Mouse (Mus musculus): ENCODE data around the gene Sash3. TPM values are rescaled to one million over a fixed set of nuclear protein-coding genes. Genes with fewer than 3 reads are reported as not detected.

The Sash3 gene
- total RNA-seq (2014; rRNA removed) = 0.83 and 1.5 TPM in 2 replicates
- polyA plus RNA-seq (2012; rRNA removed) = 0.72 and 1.4 TPM in 2 replicates

DNA sequence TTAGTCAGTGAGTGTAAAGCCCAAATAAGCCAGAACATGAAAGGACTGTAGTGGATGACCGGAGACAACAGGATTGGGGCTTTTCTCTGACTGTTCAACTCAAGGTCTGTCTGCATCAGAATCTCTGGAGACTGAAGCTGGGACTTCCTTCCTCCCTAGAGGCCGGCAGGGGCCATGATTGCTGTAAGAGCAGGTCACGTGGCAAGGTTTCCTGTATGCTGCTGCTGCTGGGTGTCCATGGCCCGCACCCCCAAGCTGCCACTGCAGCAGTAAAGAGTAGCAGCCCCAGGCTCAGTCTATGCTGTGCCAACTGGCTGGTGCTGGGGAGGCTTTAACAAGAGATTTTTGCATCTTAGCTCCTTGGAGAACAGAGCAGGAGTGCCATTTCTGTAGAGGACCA, at the start of gene Sash3:
Gene Sash3 (plus strand): TSS at position 175 of the 400 bp plus-strand sequence.
- WGBS = 87% methylated on average over 4 of the region's 4 CpGs
- Histone ChIP-seq H3K27ac (replicated peaks; ENCODE audit: insufficient read depth, low read depth, low read length) (no peak within 1 kb of the TSS), H3K36me3 (ENCODE audit: control insufficient read depth, insufficient read depth, low read length) (no peaks in the 10 kb centered on the region), H3K4me1 (ENCODE audit: control insufficient read depth, insufficient read depth, low read length) (no peaks in the 10 kb centered on the region), H3K9ac (ENCODE audit: low read depth, low read length) (no peak within 1 kb of the TSS), H3K79me2 (ENCODE audit: control insufficient read depth, insufficient read depth, low read length) (no peaks in the 10 kb centered on the region), H3K4me3 (ENCODE audit: insufficient read depth, low read depth, low read length) (peak within 1 kb of the TSS; percentile 3; the same call in 1 of the 2 replicates), H3K27me3 (ENCODE audit: control insufficient read depth, insufficient read depth, low read length) (no peaks in the 10 kb centered on the region)
- DNase-seq (ENCODE audit: extremely low read depth, low read depth, low spot score) = no peak
- no peak for TF ChIP-seq POLR2A (IDR thresholded peaks at IDR 0.05; ENCODE audit: extremely low read depth, insufficient read depth, low read length)
- no peak for TF ChIP-seq CTCF (IDR thresholded peaks at IDR 0.05; ENCODE audit: low read depth, low read length)

DNA sequence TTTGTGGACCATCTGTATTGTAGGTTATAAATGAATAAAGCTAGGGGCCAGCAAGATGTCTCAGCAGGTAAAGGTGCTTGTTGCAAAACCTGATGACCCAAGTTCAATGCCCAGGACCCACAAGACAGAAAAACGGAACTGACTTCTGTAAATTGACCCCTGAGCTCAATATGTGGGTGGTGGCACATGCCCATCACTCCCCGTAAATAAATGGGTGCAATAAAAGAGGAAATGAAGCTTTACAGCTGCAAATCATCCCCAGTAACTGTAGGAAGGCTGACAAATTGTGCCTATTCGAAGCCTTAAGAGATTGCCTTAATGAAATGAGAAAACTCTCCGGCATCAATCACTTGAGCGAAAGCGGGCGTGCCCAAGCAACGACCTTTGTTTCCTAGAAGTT, 49.7 kb upstream of the Sash3 start:
- TF ChIP-seq POLR2A (IDR thresholded peaks at IDR 0.05; ENCODE audit: extremely low read depth, insufficient read depth, low read length) (no peak), CTCF (IDR thresholded peaks at IDR 0.05; ENCODE audit: low read depth, low read length) (no peak)
- no peak for DNase-seq (ENCODE audit: extremely low read depth, low read depth, low spot score)
- H3K27ac ChIP-seq (replicated peaks; ENCODE audit: insufficient read depth, low read depth, low read length) = no peak overlapping the region
- no peak overlapping the region for H3K9ac ChIP-seq (ENCODE audit: low read depth, low read length)
- no peaks in the 10 kb centered on the region for H3K79me2 ChIP-seq (ENCODE audit: control insufficient read depth, insufficient read depth, low read length)
- H3K4me1 ChIP-seq (ENCODE audit: control insufficient read depth, insufficient read depth, low read length) = no peaks in the 10 kb centered on the region
- H3K36me3 ChIP-seq (ENCODE audit: control insufficient read depth, insufficient read depth, low read length) = no peaks in the 10 kb centered on the region
- no peaks in the 10 kb centered on the region for H3K27me3 ChIP-seq (ENCODE audit: control insufficient read depth, insufficient read depth, low read length)
- H3K4me3 ChIP-seq (ENCODE audit: insufficient read depth, low read depth, low read length) = no peak overlapping the region
- WGBS = 74% methylated on average over 8 of the region's 8 CpGs

DNA sequence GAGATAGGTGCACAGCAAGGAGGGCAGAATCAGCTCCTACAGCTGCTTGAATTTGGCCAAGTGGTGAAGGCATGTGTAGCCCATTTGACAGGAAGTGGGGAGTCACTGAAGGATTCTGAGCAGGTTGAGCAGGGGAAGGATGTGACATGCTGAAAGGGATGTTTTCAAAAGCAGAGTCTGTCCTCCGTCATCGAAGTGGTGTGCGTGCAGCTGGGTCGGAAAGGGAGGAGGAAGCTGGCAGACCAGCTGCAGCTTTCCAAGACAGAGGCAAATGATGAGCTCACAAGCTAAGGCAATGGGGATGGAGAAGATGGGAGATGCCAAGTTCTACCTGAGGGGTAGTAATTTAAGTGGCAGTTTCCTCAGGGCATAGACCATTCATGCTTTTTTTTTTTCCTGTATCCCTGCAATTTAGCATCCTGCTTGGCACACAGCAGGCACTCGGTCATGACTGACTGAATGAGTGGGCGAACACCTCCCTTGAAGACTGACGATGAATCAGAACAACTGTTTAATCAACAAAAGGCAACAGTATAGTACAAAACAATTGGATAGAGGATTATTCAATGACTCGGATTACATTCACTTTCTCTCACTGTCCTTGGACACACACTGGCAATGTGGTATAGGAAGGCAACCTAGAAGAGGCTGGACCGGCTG, 47.6 kb upstream of the Sash3 start:
- no peak overlapping the region for H3K27ac ChIP-seq (replicated peaks; ENCODE audit: insufficient read depth, low read depth, low read length)
- WGBS = 78% methylated on average over 9 of the region's 9 CpGs
- TF ChIP-seq POLR2A (IDR thresholded peaks at IDR 0.05; ENCODE audit: extremely low read depth, insufficient read depth, low read length) = no peak
- no peak for TF ChIP-seq CTCF (IDR thresholded peaks at IDR 0.05; ENCODE audit: low read depth, low read length)
- no peaks in the 10 kb centered on the region for H3K36me3 ChIP-seq (ENCODE audit: control insufficient read depth, insufficient read depth, low read length)
- H3K27me3 ChIP-seq (ENCODE audit: control insufficient read depth, insufficient read depth, low read length) = no peaks in the 10 kb centered on the region
- DNase-seq (ENCODE audit: extremely low read depth, low read depth, low spot score) = no peak
- H3K4me3 ChIP-seq (ENCODE audit: insufficient read depth, low read depth, low read length) = no peak overlapping the region
- no peaks in the 10 kb centered on the region for H3K79me2 ChIP-seq (ENCODE audit: control insufficient read depth, insufficient read depth, low read length)
- H3K9ac ChIP-seq (ENCODE audit: low read depth, low read length) = no peak overlapping the region
- no peaks in the 10 kb centered on the region for H3K4me1 ChIP-seq (ENCODE audit: control insufficient read depth, insufficient read depth, low read length)

DNA sequence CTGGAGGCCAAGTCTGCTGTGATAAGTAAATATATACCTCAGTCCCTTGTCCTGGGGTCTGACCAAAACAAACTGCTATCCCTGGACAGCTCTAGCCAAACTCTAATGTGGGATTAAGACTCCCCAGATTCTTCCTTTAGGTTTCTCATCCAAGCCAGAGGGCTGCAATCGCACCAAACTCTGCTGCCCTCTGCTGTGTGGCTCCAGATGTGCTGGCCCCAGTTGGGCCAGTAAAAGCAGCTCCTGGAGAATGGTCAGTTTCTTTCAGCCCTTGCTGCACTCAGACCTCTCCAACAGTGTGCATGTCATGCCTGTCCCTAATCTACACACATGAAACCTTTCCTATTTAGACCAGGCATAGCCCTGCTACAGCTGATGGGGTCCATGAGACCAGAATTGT, 46.4 kb upstream of the Sash3 start:
- Histone ChIP-seq H3K27ac (replicated peaks; ENCODE audit: insufficient read depth, low read depth, low read length) (no peak overlapping the region), H3K4me1 (ENCODE audit: control insufficient read depth, insufficient read depth, low read length) (no peaks in the 10 kb centered on the region), H3K36me3 (ENCODE audit: control insufficient read depth, insufficient read depth, low read length) (no peaks in the 10 kb centered on the region), H3K9ac (ENCODE audit: low read depth, low read length) (no peak overlapping the region), H3K79me2 (ENCODE audit: control insufficient read depth, insufficient read depth, low read length) (no peaks in the 10 kb centered on the region), H3K4me3 (ENCODE audit: insufficient read depth, low read depth, low read length) (no peak overlapping the region), H3K27me3 (ENCODE audit: control insufficient read depth, insufficient read depth, low read length) (no peaks in the 10 kb centered on the region)
- WGBS = 47% methylated on average over 1 of the region's 1 CpGs
- no peak for DNase-seq (ENCODE audit: extremely low read depth, low read depth, low spot score)
- TF ChIP-seq CTCF (IDR thresholded peaks at IDR 0.05; ENCODE audit: low read depth, low read length) = peak; percentile 57
- TF ChIP-seq POLR2A (IDR thresholded peaks at IDR 0.05; ENCODE audit: extremely low read depth, insufficient read depth, low read length) = no peak

DNA sequence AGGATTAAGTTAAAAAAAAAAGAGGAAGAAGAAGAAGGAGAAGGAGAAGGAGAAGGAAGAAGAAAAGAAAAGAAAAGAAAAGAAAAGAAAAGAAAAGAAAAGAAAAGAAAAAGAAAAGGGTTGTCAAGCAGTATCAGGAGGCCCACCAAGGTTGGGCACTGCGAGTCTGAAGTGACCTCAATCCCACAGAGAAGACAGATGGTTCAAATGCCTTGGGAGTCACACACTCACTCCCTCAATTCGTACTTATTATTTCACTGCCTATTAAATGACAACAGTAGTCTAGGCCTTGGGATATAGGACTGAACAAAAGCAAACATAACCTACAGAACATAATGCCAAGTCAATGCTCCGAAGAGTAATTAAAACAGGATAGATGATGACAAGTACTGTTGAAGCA, 43.0 kb upstream of the Sash3 start:
- DNase-seq (ENCODE audit: extremely low read depth, low read depth, low spot score) = no peak
- H3K4me1 ChIP-seq (ENCODE audit: control insufficient read depth, insufficient read depth, low read length) = no peaks in the 10 kb centered on the region; the same call in 1 of the 2 replicates
- no peak for TF ChIP-seq POLR2A (IDR thresholded peaks at IDR 0.05; ENCODE audit: extremely low read depth, insufficient read depth, low read length)
- TF ChIP-seq CTCF (IDR thresholded peaks at IDR 0.05; ENCODE audit: low read depth, low read length) = no peak
- no peaks in the 10 kb centered on the region for H3K36me3 ChIP-seq (ENCODE audit: control insufficient read depth, insufficient read depth, low read length)
- H3K27me3 ChIP-seq (ENCODE audit: control insufficient read depth, insufficient read depth, low read length) = no peaks in the 10 kb centered on the region
- H3K4me3 ChIP-seq (ENCODE audit: insufficient read depth, low read depth, low read length) = no peak overlapping the region
- WGBS = 83% methylated on average over 3 of the region's 3 CpGs
- H3K27ac ChIP-seq (replicated peaks; ENCODE audit: insufficient read depth, low read depth, low read length) = no peak overlapping the region
- no peaks in the 10 kb centered on the region for H3K79me2 ChIP-seq (ENCODE audit: control insufficient read depth, insufficient read depth, low read length)
- no peak overlapping the region for H3K9ac ChIP-seq (ENCODE audit: low read depth, low read length)

DNA sequence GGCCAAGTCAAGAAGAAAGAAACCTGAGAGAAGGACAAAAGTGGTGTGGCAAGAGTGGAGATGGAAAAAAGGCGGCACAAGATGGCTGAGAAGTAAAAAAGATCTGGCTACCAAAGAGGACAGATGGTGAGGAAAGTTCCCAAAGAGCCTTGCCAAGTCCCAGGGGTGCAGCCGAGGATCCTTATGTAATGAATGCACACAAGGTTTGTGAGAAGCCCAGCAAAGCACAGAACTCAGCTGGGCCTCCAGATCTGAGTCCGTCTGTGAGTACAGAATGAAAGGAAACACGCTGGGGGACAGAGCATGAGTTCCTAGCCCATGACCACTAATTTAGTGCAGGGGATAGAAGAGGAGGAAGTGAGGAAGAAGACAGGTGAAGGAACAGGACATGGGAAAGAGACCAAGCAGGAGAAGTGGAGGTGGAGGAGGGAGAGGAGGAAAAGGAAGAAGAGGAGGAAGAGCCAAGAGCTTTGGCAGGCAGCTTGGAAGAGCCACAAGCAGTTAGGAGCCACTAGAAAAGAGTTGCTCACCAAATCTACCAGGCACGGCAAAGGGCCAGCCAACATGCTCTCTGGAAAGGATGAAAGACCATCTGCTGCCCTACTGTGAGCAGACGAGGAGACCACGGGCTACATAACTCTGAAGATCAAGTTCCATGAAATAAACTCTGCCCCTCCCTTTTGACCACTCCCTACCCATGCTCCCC, 41.3 kb upstream of the Sash3 start:
- Histone ChIP-seq H3K27ac (replicated peaks; ENCODE audit: insufficient read depth, low read depth, low read length) (no peak overlapping the region), H3K27me3 (ENCODE audit: control insufficient read depth, insufficient read depth, low read length) (no peaks in the 10 kb centered on the region), H3K4me3 (ENCODE audit: insufficient read depth, low read depth, low read length) (no peak overlapping the region), H3K36me3 (ENCODE audit: control insufficient read depth, insufficient read depth, low read length) (no peaks in the 10 kb centered on the region), H3K4me1 (ENCODE audit: control insufficient read depth, insufficient read depth, low read length) (no peaks in the 10 kb centered on the region; the same call in 1 of the 2 replicates), H3K9ac (ENCODE audit: low read depth, low read length) (no peak overlapping the region), H3K79me2 (ENCODE audit: control insufficient read depth, insufficient read depth, low read length) (no peaks in the 10 kb centered on the region)
- 88% methylated on average over 7 of the region's 7 CpGs for WGBS
- no peak for DNase-seq (ENCODE audit: extremely low read depth, low read depth, low spot score)
- TF ChIP-seq CTCF (IDR thresholded peaks at IDR 0.05; ENCODE audit: low read depth, low read length) (no peak), POLR2A (IDR thresholded peaks at IDR 0.05; ENCODE audit: extremely low read depth, insufficient read depth, low read length) (no peak)

Data from liver, adult 2 months (tissue).